Mouse (Mus musculus) lung, adult 2 months (tissue): ENCODE results near the gene Rab38.

Experiments
- CTCF ChIP-seq: fragments of 200-500 bp; IDR thresholded peaks from 2 replicates; pipeline ENCODE4 v1.5.1; 2011; ENCODE audit warnings: mild to moderate bottlenecking, low read length, control low read depth; ENCODE audit not compliant: insufficient read depth
- POLR2A ChIP-seq: fragments of 200-500 bp; IDR thresholded peaks from 2 replicates; pipeline ENCODE4 v1.6.1; 2011; ENCODE audit warnings: low read depth, mild to moderate bottlenecking, control low read depth, low read length, borderline replicate concordance; ENCODE audit errors: extremely low read depth

DNA sequence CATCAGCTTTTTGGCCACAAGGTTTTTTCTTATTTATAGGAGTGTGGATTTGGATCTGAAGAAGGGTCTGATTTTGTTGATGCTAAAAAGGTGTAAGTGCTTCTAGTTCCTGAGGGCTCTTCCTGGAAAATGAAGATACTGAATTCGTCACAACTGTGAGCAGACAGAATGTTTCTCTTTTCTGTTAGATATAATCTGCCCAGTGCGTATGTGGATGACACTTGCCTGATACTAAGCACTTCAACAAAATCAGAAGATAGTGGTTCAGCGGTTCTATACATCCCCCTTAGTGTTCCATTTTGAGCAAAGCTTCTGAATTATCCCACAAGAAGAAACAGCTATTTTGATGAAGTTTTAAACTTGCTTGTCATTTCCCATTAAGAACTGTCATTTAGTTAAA lies 2.6 kb upstream of the Rab38 start:
- TF ChIP-seq CTCF (no peak), POLR2A (no peak)
